Mouse (Mus musculus) heart, embryonic 11.5 days (tissue): Measurements from ENCODE around the gene Muc2. TPM values are rescaled to one million over a fixed set of nuclear protein-coding genes. Genes with fewer than 3 reads are reported as not detected.

Source experiments
- ATAC-seq: fragments of 200-750 bp; cut with Nextera tagmentation; replicated peaks from 2 replicates; pipeline ENCODE4 v1.8.0; 2017; ENCODE audit warnings: moderate library complexity; ENCODE audit not compliant: insufficient number of reproducible peaks, low FRiP score, low TSS enrichment
- H3K27ac ChIP-seq: fragments of 300-500 bp; sonication (generic); 2 replicates; pipeline ENCODE4 v1.5.1; 2014; ENCODE audit warnings: mild to moderate bottlenecking, low read depth, low read length
- H3K27me3 ChIP-seq: fragments of 300-500 bp; sonication (generic); 2 replicates; pipeline ENCODE4 v1.6.1; 2014; ENCODE audit warnings: mild to moderate bottlenecking, low read length, mixed read lengths; ENCODE audit not compliant: control insufficient read depth, insufficient read depth
- H3K36me3 ChIP-seq: fragments of 300-500 bp; sonication (generic); 2 replicates; pipeline ENCODE4 v1.6.1; 2014; ENCODE audit warnings: mild to moderate bottlenecking, low read length, moderate library complexity, mixed read lengths; ENCODE audit not compliant: control insufficient read depth, insufficient read depth
- H3K4me1 ChIP-seq: fragments of 300-500 bp; sonication (generic); 2 replicates; pipeline ENCODE4 v1.6.1; 2014; ENCODE audit warnings: low read length; ENCODE audit not compliant: control insufficient read depth, insufficient read depth
- H3K4me2 ChIP-seq: fragments of 300-500 bp; sonication (generic); 2 replicates; pipeline ENCODE4 v1.6.1; 2014; ENCODE audit warnings: mild to moderate bottlenecking, moderate library complexity
- H3K4me3 ChIP-seq: fragments of 300-500 bp; sonication (generic); 2 replicates; pipeline ENCODE4 v1.5.1; 2014; ENCODE audit warnings: low read depth, low read length
- H3K9ac ChIP-seq: fragments of 300-500 bp; sonication (generic); 2 replicates; pipeline ENCODE4 v1.6.1; 2014; ENCODE audit warnings: mild to moderate bottlenecking, low read depth, low read length, moderate library complexity
- H3K9me3 ChIP-seq: fragments of 300-500 bp; sonication (generic); replicated peaks from 2 replicates; pipeline ENCODE4 v1.6.1; 2016; ENCODE audit warnings: low read length; ENCODE audit not compliant: control insufficient read depth
- WGBS: fragments of 180-500 bp; shearing (Covaris S2); extraction: QIAGEN DNeasy Blood & Tissue Kit; methylation state at CpG from one replicate; pipeline ENCODE4 v1.1.7; 2014; ENCODE audit not compliant: insufficient replicate concordance; 5-methylcytosine and 5-hydroxymethylcytosine counted together
- polyA plus RNA-seq: library from polyadenylated mRNA; unstranded; fragments of >200 nt; fragmentation: Nextera tagmentation; extraction: Ambion mirVana; gene quantifications from 2 replicates; pipeline ENCODE4 v1.2.1, GENCODE M21; 2014

Muc2 gene
- polyA plus RNA-seq: 0.93 and 1.1 TPM in 2 replicates

- no peak within 1 kb of the TSS for H3K27ac ChIP-seq
- no peaks in the 10 kb centered on the region for H3K4me1 ChIP-seq
- no peak within 1 kb of the TSS for H3K9ac ChIP-seq
- H3K27me3 ChIP-seq: peaks cover 10% of the 10 kb centered on the region
- no peak within 1 kb of the TSS for H3K4me3 ChIP-seq
- no peaks in the 10 kb centered on the region; the same call in 1 of the 2 replicates for H3K9me3 ChIP-seq
- WGBS: 77% methylated on average over 8 of the region's 8 CpGs
- no peaks in the 10 kb centered on the region for H3K36me3 ChIP-seq
- ATAC-seq: no peak
- H3K4me2 ChIP-seq: no peak within 1 kb of the TSS
Measured at GRCm38 (mm10) chr7:141690040-141690439, at the start of gene Muc2. Gene Muc2, plus strand, starts transcription at chr7:141690340.

DNA sequence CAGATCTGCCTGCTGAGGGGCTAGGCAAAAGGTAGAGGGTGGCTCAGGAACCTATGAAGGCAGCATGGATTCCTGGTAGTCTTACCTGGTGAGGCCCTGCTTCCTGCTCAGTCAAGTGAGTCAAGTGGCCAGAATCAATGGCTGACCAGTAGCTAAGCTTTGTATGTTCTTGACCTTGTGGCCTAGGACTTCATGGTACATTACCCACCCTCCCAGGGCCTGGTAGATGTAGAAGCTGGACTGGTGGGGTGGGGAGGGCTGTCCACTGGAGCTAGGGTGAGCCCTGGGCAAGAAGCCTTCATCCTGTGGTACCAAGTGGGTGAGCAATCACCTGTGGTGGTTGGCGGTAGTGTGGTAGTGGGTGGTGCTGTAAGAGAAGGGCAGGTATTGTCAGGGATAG is 47.8 kb upstream of the Muc2 start:
- WGBS: 93% methylated on average over 1 of the region's 1 CpGs
- ATAC-seq: no peak
- Histone ChIP-seq H3K36me3 (no peaks in the 10 kb centered on the region), H3K9me3 (no peaks in the 10 kb centered on the region), H3K27ac (no peak overlapping the region), H3K4me1 (no peaks in the 10 kb centered on the region), H3K4me3 (no peak overlapping the region), H3K9ac (no peak overlapping the region), H3K4me2 (no peak overlapping the region), H3K27me3 (0 out of 2 replicates have a peak, but pooled peaks cover 2% of the 10 kb centered on the region)

GRCm38 (mm10) chr7:141643160-141643559 is 47.0 kb upstream of the Muc2 start:
- H3K4me3 ChIP-seq: no peak overlapping the region
- H3K9ac ChIP-seq: no peak overlapping the region
- H3K4me2 ChIP-seq: no peak overlapping the region
- no peaks in the 10 kb centered on the region for H3K36me3 ChIP-seq
- 0 out of 2 replicates have a peak, but pooled peaks cover 2% of the 10 kb centered on the region for H3K27me3 ChIP-seq
- no peaks in the 10 kb centered on the region for H3K9me3 ChIP-seq
- no peak overlapping the region for H3K27ac ChIP-seq
- ATAC-seq: no peak
- no peaks in the 10 kb centered on the region for H3K4me1 ChIP-seq
- 51% methylated on average over 3 of the region's 3 CpGs for WGBS

DNA sequence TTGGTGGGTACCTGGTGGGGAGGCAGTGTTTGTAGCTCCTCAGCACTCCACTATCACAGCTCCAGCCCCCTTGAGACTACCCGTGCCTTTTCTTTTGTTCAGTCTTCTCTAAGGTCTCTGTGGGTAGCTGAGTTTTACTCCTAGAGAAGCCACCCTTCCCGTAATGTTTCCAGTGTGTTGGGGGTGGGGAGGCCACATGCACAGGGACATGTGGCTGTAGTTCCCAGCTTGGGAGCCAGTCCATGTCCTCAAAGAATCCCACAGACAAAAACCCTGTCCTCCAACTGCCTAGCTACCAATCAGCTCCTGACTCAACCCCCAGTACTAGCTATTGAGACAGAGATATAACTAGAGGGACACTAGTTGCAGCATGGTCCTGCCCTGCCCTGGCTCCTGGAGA is 43.1 kb upstream of the Muc2 start:
- H3K27me3 ChIP-seq: 0 out of 2 replicates have a peak, but pooled peaks cover 2% of the 10 kb centered on the region
- H3K9me3 ChIP-seq: no peaks in the 10 kb centered on the region
- no peak overlapping the region for H3K4me2 ChIP-seq
- no peak overlapping the region for H3K4me3 ChIP-seq
- ATAC-seq: no peak
- H3K4me1 ChIP-seq: peaks cover under 1% of the 10 kb centered on the region; the same call in 1 of the 2 replicates
- H3K36me3 ChIP-seq: no peaks in the 10 kb centered on the region
- H3K9ac ChIP-seq: no peak overlapping the region
- no peak overlapping the region for H3K27ac ChIP-seq
- WGBS: 73% methylated on average over 2 of the region's 2 CpGs

DNA sequence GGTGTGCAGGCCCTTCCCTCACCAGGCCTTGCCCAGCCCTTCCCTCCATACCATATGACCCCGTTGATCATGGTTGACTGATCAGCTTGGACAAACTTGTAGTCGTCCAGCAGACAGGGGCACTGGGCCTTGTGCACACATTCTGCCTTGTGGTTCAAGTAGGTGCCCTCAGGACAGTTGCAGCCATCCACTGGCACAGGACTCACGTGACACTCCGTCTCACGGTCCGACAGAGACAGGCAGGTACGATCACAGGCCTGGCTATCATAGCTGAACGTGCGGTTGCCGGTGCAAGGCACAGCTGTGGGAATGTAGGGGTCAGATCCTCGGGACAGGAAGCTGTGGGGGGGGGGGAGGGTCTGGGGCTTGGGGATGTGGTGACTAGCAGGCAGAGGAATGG is 42.3 kb upstream of the Muc2 start:
- no peak overlapping the region for H3K4me2 ChIP-seq
- no peak for ATAC-seq
- H3K27me3 ChIP-seq: 0 out of 2 replicates have a peak, but pooled peaks cover 2% of the 10 kb centered on the region
- no peak overlapping the region for H3K9ac ChIP-seq
- peaks cover 2% of the 10 kb centered on the region; the same call in 1 of the 2 replicates for H3K4me1 ChIP-seq
- H3K4me3 ChIP-seq: no peak overlapping the region
- H3K9me3 ChIP-seq: no peaks in the 10 kb centered on the region
- no peaks in the 10 kb centered on the region for H3K36me3 ChIP-seq
- no peak overlapping the region for H3K27ac ChIP-seq
- WGBS: 74% methylated on average over 11 of the region's 11 CpGs

GRCm38 (mm10) chr7:141652191-141652590 is 37.9 kb upstream of the Muc2 start:
- Histone ChIP-seq H3K4me3 (no peak overlapping the region), H3K9ac (no peak overlapping the region), H3K9me3 (no peaks in the 10 kb centered on the region), H3K27ac (no peak overlapping the region), H3K4me2 (no peak overlapping the region), H3K27me3 (no peaks in the 10 kb centered on the region), H3K36me3 (no peaks in the 10 kb centered on the region), H3K4me1 (peaks cover 2% of the 10 kb centered on the region)
- ATAC-seq: no peak
- 46% methylated on average over 7 of the region's 7 CpGs for WGBS

DNA sequence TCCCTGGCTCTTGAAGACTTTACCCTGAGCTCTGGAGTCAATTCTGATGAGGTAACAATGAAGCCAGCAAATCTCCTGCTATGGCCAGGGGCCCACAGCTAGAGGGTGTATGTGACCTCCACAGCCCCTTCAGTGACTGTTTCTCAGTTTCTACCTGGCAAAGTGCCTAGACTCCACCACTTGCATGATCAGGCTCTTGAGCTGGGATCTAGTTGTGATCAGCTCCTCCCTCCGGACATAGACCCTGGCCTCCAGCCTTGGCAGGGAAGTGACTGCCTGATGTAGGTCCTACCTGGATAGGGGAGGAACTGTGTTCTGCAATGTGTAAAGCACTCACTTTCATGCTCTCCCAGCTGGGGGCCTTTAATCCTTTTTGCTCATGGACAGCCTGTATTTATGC is 29.8 kb upstream of the Muc2 start:
- Histone ChIP-seq H3K27ac (no peak overlapping the region), H3K4me2 (no peak overlapping the region), H3K9me3 (no peaks in the 10 kb centered on the region), H3K36me3 (no peaks in the 10 kb centered on the region), H3K27me3 (no peaks in the 10 kb centered on the region), H3K4me1 (peaks cover 26% of the 10 kb centered on the region), H3K9ac (no peak overlapping the region), H3K4me3 (no peak overlapping the region)
- ATAC-seq: no peak
- 90% methylated on average over 1 of the region's 1 CpGs for WGBS

DNA sequence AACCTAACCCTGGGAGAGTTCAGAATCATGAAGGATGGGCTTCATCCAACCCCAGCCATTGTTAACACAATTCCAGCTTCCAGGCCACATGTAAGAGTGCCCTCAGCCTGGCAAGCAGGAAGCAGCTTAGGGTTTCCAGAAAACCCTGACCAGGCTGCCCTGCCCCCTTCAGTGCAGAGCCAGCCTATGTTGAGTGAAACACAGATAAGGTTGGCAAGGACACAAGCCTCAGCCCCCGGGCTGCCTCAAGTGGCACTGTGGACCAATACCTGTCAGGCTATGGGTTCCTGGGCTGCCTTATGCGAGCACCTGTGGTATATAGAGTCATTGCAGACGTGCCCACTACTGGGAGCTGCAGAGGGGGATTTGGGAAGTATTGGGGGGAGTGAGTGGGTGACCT is 28.7 kb upstream of the Muc2 start:
- Histone ChIP-seq H3K4me2 (no peak overlapping the region), H3K36me3 (no peaks in the 10 kb centered on the region), H3K4me3 (no peak overlapping the region), H3K27me3 (no peaks in the 10 kb centered on the region), H3K27ac (no peak overlapping the region), H3K4me1 (peaks cover 26% of the 10 kb centered on the region), H3K9me3 (no peaks in the 10 kb centered on the region), H3K9ac (no peak overlapping the region)
- WGBS: 45% methylated on average over 3 of the region's 3 CpGs
- ATAC-seq: no peak

DNA sequence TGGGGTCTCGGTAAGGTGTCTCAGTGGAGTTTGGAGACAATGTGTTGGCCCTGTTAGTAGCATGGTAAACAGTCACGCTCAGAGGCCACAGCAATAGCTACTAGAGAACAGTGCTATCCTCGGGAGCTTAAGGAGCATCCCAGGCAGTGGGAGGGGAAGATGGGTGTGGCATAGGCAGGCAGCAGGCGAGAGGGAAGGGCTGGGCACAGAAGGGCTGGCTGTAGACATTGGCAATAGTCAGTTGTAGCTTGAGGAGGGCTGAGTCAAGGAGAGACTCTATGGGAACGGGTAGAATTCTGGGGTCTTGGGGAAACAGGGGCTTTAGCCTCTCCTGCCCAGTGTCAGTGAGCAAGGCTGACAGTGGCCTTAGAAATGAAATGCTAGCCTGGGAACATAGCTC is 27.9 kb upstream of the Muc2 start:
- Histone ChIP-seq H3K4me2 (no peak overlapping the region), H3K27me3 (no peaks in the 10 kb centered on the region), H3K4me1 (peaks cover 26% of the 10 kb centered on the region), H3K9ac (no peak overlapping the region), H3K4me3 (no peak overlapping the region), H3K9me3 (no peaks in the 10 kb centered on the region), H3K36me3 (no peaks in the 10 kb centered on the region), H3K27ac (no peak overlapping the region)
- ATAC-seq: no peak
- 64% methylated on average over 5 of the region's 5 CpGs for WGBS
